Mouse (Mus musculus): ENCODE results near the gene 1110008P14Rik.

- TF ChIP-seq POLR2A (IDR thresholded peaks at IDR 0.05; ENCODE audit: borderline replicate concordance, control insufficient read depth, low read depth, low read length) (no peak), CTCF (IDR thresholded peaks at IDR 0.05; ENCODE audit: control insufficient read depth, insufficient read depth, low read length) (no peak)
Measured at GRCm38 (mm10) chr2:32352151-32353006, 29.4 kb downstream of the 1110008P14Rik start, which contains the start of gene Ciz1.
